Mouse (Mus musculus) neural tube, embryonic 14.5 days (tissue): ENCODE results near the gene Nbeal1. TPM values are rescaled to one million over a fixed set of nuclear protein-coding genes. Genes with fewer than 3 reads are reported as not detected.

Experiments used
- ATAC-seq: fragments of 200-750 bp; cut with Nextera tagmentation; 2 replicates; pipeline ENCODE4 v1.8.0; 2017; ENCODE audit warnings: low read depth, mild to moderate bottlenecking, moderate TSS enrichment, moderate library complexity
- H3K27ac ChIP-seq: fragments of 300-500 bp; sonication (generic); 2 replicates; pipeline ENCODE4 v1.5.1; 2014; ENCODE audit warnings: low read depth, mild to moderate bottlenecking, control low read depth, low read length, moderate library complexity, mixed read lengths
- H3K27me3 ChIP-seq: fragments of 300-500 bp; sonication (generic); 2 replicates; pipeline ENCODE4 v1.6.1; 2014; ENCODE audit warnings: low read length; ENCODE audit not compliant: control insufficient read depth, insufficient read depth
- H3K36me3 ChIP-seq: fragments of 300-500 bp; sonication (generic); 2 replicates; pipeline ENCODE4 v1.6.1; 2014; ENCODE audit warnings: low read length, mixed read lengths; ENCODE audit not compliant: control insufficient read depth, insufficient read depth
- H3K4me1 ChIP-seq: fragments of 300-500 bp; sonication (generic); 2 replicates; pipeline ENCODE4 v1.6.1; 2014; ENCODE audit warnings: low read length; ENCODE audit not compliant: control insufficient read depth, insufficient read depth
- H3K4me2 ChIP-seq: fragments of 300-500 bp; sonication (generic); 2 replicates; pipeline ENCODE4 v1.6.1; 2014; ENCODE audit warnings: mild to moderate bottlenecking, low read depth, low read length, control low read depth
- H3K4me3 ChIP-seq: fragments of 300-500 bp; sonication (generic); 2 replicates; pipeline ENCODE4 v1.5.1; 2014; ENCODE audit warnings: low read depth, low read length, control low read depth, mixed read lengths
- H3K9ac ChIP-seq: fragments of 300-500 bp; sonication (generic); replicated peaks from 2 replicates; pipeline ENCODE4 v1.6.1; 2014; ENCODE audit warnings: low read depth, mild to moderate bottlenecking, control low read depth, low read length, mixed read lengths
- H3K9me3 ChIP-seq: fragments of 300-500 bp; sonication (generic); 2 replicates; pipeline ENCODE4 v1.6.1; 2016; ENCODE audit warnings: low read length; ENCODE audit not compliant: control insufficient read depth
- WGBS: fragments of 180-500 bp; shearing (Covaris S2); extraction: QIAGEN DNeasy Blood & Tissue Kit; methylation state at CpG from one replicate; pipeline ENCODE4 v1.1.7; 2014; 5-methylcytosine and 5-hydroxymethylcytosine counted together
- polyA plus RNA-seq: library from polyadenylated mRNA; unstranded; fragments of >200 nt; fragmentation: Nextera tagmentation; extraction: Ambion mirVana; gene quantifications from 2 replicates; pipeline ENCODE4 v1.2.1, GENCODE M21; 2014

The Nbeal1 gene
- polyA plus RNA-seq, 1 experiment from 2014 or later, result 13.7 TPM

GRCm38 (mm10) chr1:60376556-60376955 lies 196.2 kb downstream of the Nbeal1 start:
- Histone ChIP-seq H3K9me3 (no peaks in the 10 kb centered on the region), H3K27ac (no peak overlapping the region), H3K36me3 (peaks cover 4% of the 10 kb centered on the region; the same call in 1 of the 2 replicates), H3K4me3 (no peak overlapping the region), H3K4me1 (no peaks in the 10 kb centered on the region), H3K4me2 (no peak overlapping the region), H3K27me3 (no peaks in the 10 kb centered on the region), H3K9ac (no peak overlapping the region)
- ATAC-seq, result no peak
- WGBS, result 94% methylated on average over 1 of the region's 1 CpGs

DNA sequence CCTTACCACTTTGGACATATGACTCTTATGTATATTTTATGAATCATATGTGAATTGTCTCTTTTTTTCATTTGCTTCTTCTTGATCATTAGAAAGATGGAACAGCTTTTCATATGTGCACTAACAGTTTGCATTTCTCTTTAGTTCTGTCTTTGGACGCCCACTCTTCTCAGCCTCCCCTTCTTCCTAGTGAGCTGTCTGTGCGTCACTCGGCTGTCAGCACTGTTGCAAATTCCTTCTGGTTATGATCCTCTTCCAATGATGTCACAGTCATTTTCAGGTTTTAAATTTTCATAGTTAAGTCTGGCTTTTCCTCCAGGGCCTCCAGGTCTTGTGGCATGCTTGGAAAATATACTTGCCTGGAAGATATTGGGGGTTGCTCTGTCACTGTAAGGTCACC lies 201.5 kb downstream of the Nbeal1 start:
- ATAC-seq, result no peak
- no peak overlapping the region for H3K27ac ChIP-seq
- H3K4me2 ChIP-seq, result no peak overlapping the region
- 91% methylated on average over 3 of the region's 3 CpGs for WGBS
- H3K4me3 ChIP-seq, result no peak overlapping the region
- no peaks in the 10 kb centered on the region for H3K9me3 ChIP-seq
- H3K4me1 ChIP-seq, result no peaks in the 10 kb centered on the region
- H3K9ac ChIP-seq, result no peak overlapping the region
- H3K36me3 ChIP-seq, result no peaks in the 10 kb centered on the region; the same call in 1 of the 2 replicates
- H3K27me3 ChIP-seq, result no peaks in the 10 kb centered on the region

Other genes with a start within 250 kb of the Nbeal1 start
- gene Ica1l, start 137.4 kb upstream of the Nbeal1 start, polyA plus RNA-seq, result 50.2 and 60.2 TPM in 2 replicates
- gene Carf, start 82.4 kb upstream of the Nbeal1 start, polyA plus RNA-seq, result 11.7 and 12.2 TPM in 2 replicates
- gene Wdr12, start 82.0 kb upstream of the Nbeal1 start, polyA plus RNA-seq, result 46.8 and 47.6 TPM in 2 replicates
- gene Cyp20a1, start 162.7 kb downstream of the Nbeal1 start, polyA plus RNA-seq, result 11.2 and 12.0 TPM in 2 replicates
- gene Abi2, start 229.0 kb downstream of the Nbeal1 start, polyA plus RNA-seq, result 103 and 106 TPM in 2 replicates